Mouse (Mus musculus): ENCODE measurements around the gene Kdm5a. TPM values are rescaled to one million over a fixed set of nuclear protein-coding genes. Genes with fewer than 3 reads are reported as not detected.

The Kdm5a gene
- polyA plus RNA-seq, 1 experiment from 2014 or later = 44.8 TPM

- under 1% methylated on average over 31 of the region's 31 CpGs for WGBS
Observed at GRCm38 (mm10) chr6:120356951-120357945, 6.7 kb upstream of the Kdm5a start.

GRCm38 (mm10) chr6:120362124-120362523, 1.8 kb upstream of the Kdm5a start:
- Histone ChIP-seq H3K27ac (ENCODE audit: low read length) (no peak overlapping the region), H3K9me3 (ENCODE audit: low read length) (no peaks in the 10 kb centered on the region), H3K9ac (replicated peaks; ENCODE audit: low read length) (no peak overlapping the region), H3K4me1 (ENCODE audit: insufficient read depth, low read length) (peaks cover 14% of the 10 kb centered on the region), H3K4me3 (ENCODE audit: low read length) (no peak overlapping the region), H3K27me3 (ENCODE audit: insufficient read depth, low read length) (no peaks in the 10 kb centered on the region), H3K4me2 (replicated peaks; ENCODE audit: low read depth, low read length) (no peak overlapping the region), H3K36me3 (ENCODE audit: insufficient read depth, low read length) (peaks cover under 1% of the 10 kb centered on the region)
- whole genome bisulfite sequencing = 96% methylated on average over 2 of the region's 2 CpGs
- no peak for ATAC-seq (ENCODE audit: low FRiP score, low TSS enrichment)

More at GRCm38 (mm10) chr6:120356951-120357945, 6.7 kb upstream of the Kdm5a start:
- Histone ChIP-seq H3K9me3 (ENCODE audit: low read length) (no peaks in the 10 kb centered on the region), H3K4me3 (ENCODE audit: low read length) (peak overlapping the region; percentile 72), H3K36me3 (ENCODE audit: insufficient read depth, low read length) (0 out of 2 replicates have a peak, but pooled peaks cover 9% of the 10 kb centered on the region), H3K27me3 (ENCODE audit: insufficient read depth, low read length) (no peaks in the 10 kb centered on the region), H3K9ac (replicated peaks; ENCODE audit: low read length) (peak overlapping the region; percentile 74), H3K27ac (ENCODE audit: low read length) (peak overlapping the region; percentile 78), H3K4me1 (ENCODE audit: insufficient read depth, low read length) (peaks cover 8% of the 10 kb centered on the region), H3K4me2 (replicated peaks; ENCODE audit: low read depth, low read length) (peak overlapping the region; percentile 77)
- peak; percentile 99 for ATAC-seq (ENCODE audit: low FRiP score, low TSS enrichment)

GRCm38 (mm10) chr6:120362774-120363687, 893 bp upstream of the Kdm5a start:
- Histone ChIP-seq H3K4me3 (ENCODE audit: low read length) (peak overlapping the region; percentile 90), H3K4me1 (ENCODE audit: insufficient read depth, low read length) (peaks cover 14% of the 10 kb centered on the region), H3K27me3 (ENCODE audit: insufficient read depth, low read length) (no peaks in the 10 kb centered on the region), H3K9ac (replicated peaks; ENCODE audit: low read length) (peak overlapping the region; percentile 85), H3K27ac (ENCODE audit: low read length) (peak overlapping the region; percentile 99), H3K4me2 (replicated peaks; ENCODE audit: low read depth, low read length) (peak overlapping the region; percentile 90), H3K9me3 (ENCODE audit: low read length) (no peaks in the 10 kb centered on the region), H3K36me3 (ENCODE audit: insufficient read depth, low read length) (peaks cover 8% of the 10 kb centered on the region)
- ATAC-seq (ENCODE audit: low FRiP score, low TSS enrichment) = 0 out of 2 replicates have a peak, but pooled peaks have one; percentile 1
- 20% methylated on average over 15 of the region's 15 CpGs for WGBS

GRCm38 (mm10) chr6:120364523-120364905, 590 bp downstream of the Kdm5a start:
- Histone ChIP-seq H3K27me3 (ENCODE audit: insufficient read depth, low read length) (no peaks in the 10 kb centered on the region), H3K4me2 (replicated peaks; ENCODE audit: low read depth, low read length) (peak overlapping the region; percentile 91), H3K36me3 (ENCODE audit: insufficient read depth, low read length) (peaks cover 20% of the 10 kb centered on the region), H3K4me1 (ENCODE audit: insufficient read depth, low read length) (peaks cover 14% of the 10 kb centered on the region), H3K4me3 (ENCODE audit: low read length) (peak overlapping the region; percentile 90), H3K9me3 (ENCODE audit: low read length) (no peaks in the 10 kb centered on the region), H3K9ac (replicated peaks; ENCODE audit: low read length) (peak overlapping the region; percentile 85), H3K27ac (ENCODE audit: low read length) (peak overlapping the region; percentile 99)
- ATAC-seq (ENCODE audit: low FRiP score, low TSS enrichment) = peak; percentile 29
- WGBS = under 1% methylated on average over 30 of the region's 31 CpGs

GRCm38 (mm10) chr6:120365051-120365450, 1.1 kb downstream of the Kdm5a start:
- H3K36me3 ChIP-seq (ENCODE audit: insufficient read depth, low read length) = peaks cover 25% of the 10 kb centered on the region
- no peaks in the 10 kb centered on the region for H3K9me3 ChIP-seq (ENCODE audit: low read length)
- ATAC-seq (ENCODE audit: low FRiP score, low TSS enrichment) = no peak
- peak overlapping the region; percentile 91 for H3K4me2 ChIP-seq (replicated peaks; ENCODE audit: low read depth, low read length)
- H3K4me3 ChIP-seq (ENCODE audit: low read length) = peak overlapping the region; percentile 90
- no peaks in the 10 kb centered on the region for H3K27me3 ChIP-seq (ENCODE audit: insufficient read depth, low read length)
- WGBS = 4% methylated on average over 15 of the region's 15 CpGs
- H3K4me1 ChIP-seq (ENCODE audit: insufficient read depth, low read length) = peaks cover 14% of the 10 kb centered on the region
- peak overlapping the region; percentile 85 for H3K9ac ChIP-seq (replicated peaks; ENCODE audit: low read length)
- H3K27ac ChIP-seq (ENCODE audit: low read length) = no peak overlapping the region

- WGBS = 92% methylated on average over 2 of the region's 2 CpGs
Observed at GRCm38 (mm10) chr6:120376736-120377135, 12.8 kb downstream of the Kdm5a start.

GRCm38 (mm10) chr6:120390054-120390453, 26.1 kb downstream of the Kdm5a start:
- ATAC-seq (ENCODE audit: low FRiP score, low TSS enrichment) = no peak
- H3K36me3 ChIP-seq (ENCODE audit: insufficient read depth, low read length) = peaks cover 31% of the 10 kb centered on the region
- no peak overlapping the region for H3K4me3 ChIP-seq (ENCODE audit: low read length)
- no peaks in the 10 kb centered on the region for H3K27me3 ChIP-seq (ENCODE audit: insufficient read depth, low read length)
- H3K4me1 ChIP-seq (ENCODE audit: insufficient read depth, low read length) = no peaks in the 10 kb centered on the region
- H3K9me3 ChIP-seq (ENCODE audit: low read length) = no peaks in the 10 kb centered on the region
- no peak overlapping the region for H3K27ac ChIP-seq (ENCODE audit: low read length)
- H3K9ac ChIP-seq (replicated peaks; ENCODE audit: low read length) = no peak overlapping the region
- WGBS = 89% methylated on average over 3 of the region's 3 CpGs
- H3K4me2 ChIP-seq (replicated peaks; ENCODE audit: low read depth, low read length) = no peak overlapping the region

More at GRCm38 (mm10) chr6:120376736-120377135, 12.8 kb downstream of the Kdm5a start:
- no peaks in the 10 kb centered on the region for H3K27me3 ChIP-seq (ENCODE audit: insufficient read depth, low read length)
- H3K4me2 ChIP-seq (replicated peaks; ENCODE audit: low read depth, low read length) = no peak overlapping the region
- H3K9ac ChIP-seq (replicated peaks; ENCODE audit: low read length) = no peak overlapping the region
- ATAC-seq (ENCODE audit: low FRiP score, low TSS enrichment) = no peak
- no peak overlapping the region for H3K4me3 ChIP-seq (ENCODE audit: low read length)
- H3K36me3 ChIP-seq (ENCODE audit: insufficient read depth, low read length) = peaks cover 63% of the 10 kb centered on the region
- H3K9me3 ChIP-seq (ENCODE audit: low read length) = no peaks in the 10 kb centered on the region
- H3K4me1 ChIP-seq (ENCODE audit: insufficient read depth, low read length) = no peaks in the 10 kb centered on the region
- no peak overlapping the region for H3K27ac ChIP-seq (ENCODE audit: low read length)

- H3K4me1 ChIP-seq (ENCODE audit: insufficient read depth, low read length) = no peaks in the 10 kb centered on the region
- H3K9me3 ChIP-seq (ENCODE audit: low read length) = no peaks in the 10 kb centered on the region
- H3K36me3 ChIP-seq (ENCODE audit: insufficient read depth, low read length) = peaks cover 42% of the 10 kb centered on the region
- no peak overlapping the region for H3K4me3 ChIP-seq (ENCODE audit: low read length)
- no peak overlapping the region for H3K9ac ChIP-seq (replicated peaks; ENCODE audit: low read length)
- H3K27me3 ChIP-seq (ENCODE audit: insufficient read depth, low read length) = no peaks in the 10 kb centered on the region
- H3K4me2 ChIP-seq (replicated peaks; ENCODE audit: low read depth, low read length) = no peak overlapping the region
- no peak overlapping the region for H3K27ac ChIP-seq (ENCODE audit: low read length)
- no peak for ATAC-seq (ENCODE audit: low FRiP score, low TSS enrichment)
- 94% methylated on average over 2 of the region's 2 CpGs for WGBS
Observed at GRCm38 (mm10) chr6:120392811-120393210, 28.9 kb downstream of the Kdm5a start.

- Histone ChIP-seq H3K4me1 (ENCODE audit: insufficient read depth, low read length) (no peaks in the 10 kb centered on the region), H3K9me3 (ENCODE audit: low read length) (no peaks in the 10 kb centered on the region), H3K4me2 (replicated peaks; ENCODE audit: low read depth, low read length) (no peak overlapping the region), H3K9ac (replicated peaks; ENCODE audit: low read length) (no peak overlapping the region), H3K27ac (ENCODE audit: low read length) (no peak overlapping the region), H3K36me3 (ENCODE audit: insufficient read depth, low read length) (peaks cover 46% of the 10 kb centered on the region), H3K27me3 (ENCODE audit: insufficient read depth, low read length) (no peaks in the 10 kb centered on the region), H3K4me3 (ENCODE audit: low read length) (no peak overlapping the region)
- WGBS = 91% methylated on average over 5 of the region's 5 CpGs
- ATAC-seq (ENCODE audit: low FRiP score, low TSS enrichment) = no peak
Observed at GRCm38 (mm10) chr6:120395622-120396345, 31.9 kb downstream of the Kdm5a start.
